Mouse (Mus musculus) forelimb bud, embryonic 11.5 days (tissue): Measurements from ENCODE around the gene Iqcd.

ENCODE experiments used
- DNase-seq: peaks from one replicate; pipeline ENCODE4 v3.0.0-alpha.2; 2012; ENCODE audit warnings: low read depth, low spot score

The Iqcd gene

GRCm38 (mm10) chr5:120571056-120571740 lies 17.6 kb upstream of the Iqcd start:
- DNase-seq, result no peak

GRCm38 (mm10) chr5:120574469-120575063 lies 14.2 kb upstream of the Iqcd start:
- no peak for DNase-seq

GRCm38 (mm10) chr5:120576781-120577301 lies 12.0 kb upstream of the Iqcd start:
- DNase-seq, result no peak

DNA sequence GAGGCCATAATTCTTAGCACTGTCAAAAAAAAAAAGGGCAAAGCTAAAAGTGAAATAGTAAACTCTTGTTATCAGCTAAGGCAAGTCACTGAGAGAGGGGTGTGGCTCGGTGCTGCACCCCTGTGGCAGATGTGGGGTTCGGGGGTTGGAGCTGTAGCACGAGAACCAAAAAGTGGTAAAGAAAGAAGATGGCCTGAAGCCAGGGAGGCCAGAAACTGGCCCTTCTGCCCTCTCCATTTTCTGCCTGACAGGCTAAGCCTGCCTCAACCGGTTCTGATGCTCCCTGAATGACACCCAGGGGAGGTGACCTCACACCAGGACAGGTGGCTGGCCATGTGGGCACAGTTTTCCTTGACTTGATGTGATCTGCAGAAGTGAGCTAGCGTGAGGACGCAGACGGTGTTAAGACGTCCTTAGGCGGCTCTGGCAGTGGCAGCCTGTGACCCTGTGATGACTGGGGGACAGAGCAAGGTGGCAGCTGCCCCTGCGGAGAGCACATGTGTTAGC lies 10.8 kb upstream of the Iqcd start:
- no peak for DNase-seq

GRCm38 (mm10) chr5:120578504-120579081 lies 10.2 kb upstream of the Iqcd start:
- peak; percentile 32 for DNase-seq

GRCm38 (mm10) chr5:120579211-120579897 lies 9.5 kb upstream of the Iqcd start:
- DNase-seq, result peak; percentile 54

- no peak for DNase-seq
Measured at GRCm38 (mm10) chr5:120579898-120580626, 8.8 kb upstream of the Iqcd start.

GRCm38 (mm10) chr5:120582002-120582401 lies 6.8 kb upstream of the Iqcd start:
- DNase-seq, result no peak

DNA sequence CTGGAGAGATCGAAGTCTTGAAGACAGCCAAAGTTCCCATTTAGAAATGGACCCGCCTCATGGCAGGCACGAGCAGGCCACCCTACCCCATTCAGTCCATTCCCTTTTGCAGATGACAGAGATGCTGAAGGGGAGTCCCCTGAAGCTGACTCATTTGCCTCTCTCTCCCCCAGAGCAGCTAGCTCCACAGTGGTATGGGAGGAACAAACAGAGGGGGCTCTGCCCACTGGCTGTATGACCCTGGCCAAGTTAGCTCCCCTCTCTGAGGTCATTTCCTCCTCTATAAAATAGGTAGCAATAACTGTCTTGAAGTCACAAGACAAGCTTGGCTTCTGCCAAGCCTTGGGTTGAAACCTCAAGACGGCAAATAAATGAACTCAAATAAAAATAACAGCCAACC lies 5.3 kb upstream of the Iqcd start:
- DNase-seq, result no peak

- no peak for DNase-seq
Measured at GRCm38 (mm10) chr5:120584968-120585367, 3.8 kb upstream of the Iqcd start.

- no peak for DNase-seq
Measured at GRCm38 (mm10) chr5:120586741-120587615, 1.8 kb upstream of the Iqcd start.

DNA sequence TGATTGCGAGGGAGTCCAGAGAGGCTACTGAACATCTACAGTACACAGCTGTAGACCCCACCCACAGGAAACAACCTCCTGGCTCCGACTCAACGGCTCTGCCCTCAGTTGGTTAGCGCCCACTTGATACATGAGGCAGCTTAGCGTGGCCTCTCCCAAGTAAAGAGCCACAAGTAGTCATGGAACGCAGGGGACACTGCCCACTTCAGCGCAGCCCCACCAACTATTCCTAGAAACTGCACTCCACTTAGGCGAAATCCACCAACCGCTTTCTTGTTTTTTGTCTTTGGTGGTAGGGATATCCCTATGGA lies 1.2 kb upstream of the Iqcd start:
- no peak for DNase-seq

DNA sequence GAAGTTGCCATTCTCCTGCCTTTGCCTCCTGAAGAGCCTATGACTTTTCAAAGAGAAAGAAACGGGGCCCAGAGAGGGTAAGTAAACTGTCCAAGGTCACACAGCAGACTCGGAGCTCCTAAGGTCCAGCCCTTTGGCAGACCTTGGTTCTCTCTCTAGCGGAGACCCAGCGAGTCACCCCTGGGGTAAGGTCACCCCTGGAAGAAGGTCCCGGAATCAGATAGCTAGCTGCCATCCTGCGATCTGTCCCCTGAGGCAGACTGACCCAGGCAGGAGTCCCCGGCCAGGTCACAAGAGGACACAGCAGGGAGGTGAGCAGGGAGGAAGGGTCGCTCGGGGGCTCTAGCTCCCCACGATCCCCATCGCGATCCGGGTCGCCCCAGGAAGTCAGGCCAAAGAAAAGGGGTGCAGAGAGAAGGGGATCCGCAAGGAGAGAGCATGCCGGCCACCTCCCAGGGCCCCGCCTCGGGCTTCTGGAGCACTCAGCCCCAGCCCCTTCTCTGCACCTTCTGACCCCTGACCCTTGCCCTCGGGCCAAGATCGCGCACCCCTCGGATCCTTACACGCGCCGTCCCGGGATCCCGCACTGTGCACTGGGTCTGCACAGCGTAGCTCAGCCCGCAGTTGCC lies 762 bp upstream of the Iqcd start:
- DNase-seq, result no peak

DNA sequence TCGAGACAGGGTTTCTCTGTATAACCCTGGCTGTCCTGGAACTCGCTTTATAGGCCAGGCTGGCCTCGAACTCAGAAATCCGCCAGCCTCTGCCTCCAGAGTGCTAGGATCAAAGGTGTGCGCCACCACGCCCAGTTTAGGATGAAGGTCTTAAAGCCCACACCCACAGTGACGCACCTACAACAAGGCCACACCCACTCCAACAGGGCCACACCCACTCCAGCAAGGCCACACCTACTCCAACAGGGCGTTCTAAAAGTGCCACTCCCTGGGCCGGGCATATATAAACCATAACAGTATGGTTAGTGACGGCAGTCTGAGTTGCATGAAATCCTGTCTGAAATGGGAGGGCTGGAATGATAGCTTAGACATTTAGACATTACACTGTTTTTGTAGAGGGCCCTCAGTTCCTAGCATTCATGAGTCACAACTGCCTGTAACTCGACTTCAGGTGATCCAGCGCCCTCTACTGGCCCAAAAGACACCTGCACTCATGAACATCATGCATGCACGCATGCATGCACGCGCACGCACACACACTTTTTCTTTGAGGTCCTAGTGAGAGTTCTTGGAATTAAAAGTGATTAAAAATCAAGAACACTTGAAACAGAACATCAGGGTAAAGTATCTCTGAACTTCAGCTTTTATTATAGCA lies 1.7 kb downstream of the Iqcd start:
- peak; percentile 41 for DNase-seq

DNA sequence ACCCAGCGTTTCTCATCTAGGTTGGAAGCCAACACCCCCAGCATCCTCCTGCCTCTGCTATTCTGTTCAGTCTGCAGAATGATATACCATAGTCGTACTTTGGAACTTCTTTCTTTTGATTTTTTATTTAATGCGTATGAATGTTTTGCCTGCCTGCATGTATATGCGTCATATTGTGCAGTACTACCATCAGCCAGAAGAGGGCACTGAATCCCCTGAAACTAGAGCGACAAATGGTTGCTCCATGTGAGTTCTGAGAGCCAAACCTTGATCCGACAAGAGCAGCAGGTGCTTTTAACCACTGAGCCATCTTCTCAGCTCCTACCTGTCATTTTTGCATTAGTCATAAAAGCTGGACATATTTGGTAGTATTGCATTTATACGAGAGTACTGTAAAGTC lies 3.3 kb downstream of the Iqcd start:
- DNase-seq, result no peak

- no peak for DNase-seq
Measured at GRCm38 (mm10) chr5:120594485-120594884, 5.7 kb downstream of the Iqcd start.

DNA sequence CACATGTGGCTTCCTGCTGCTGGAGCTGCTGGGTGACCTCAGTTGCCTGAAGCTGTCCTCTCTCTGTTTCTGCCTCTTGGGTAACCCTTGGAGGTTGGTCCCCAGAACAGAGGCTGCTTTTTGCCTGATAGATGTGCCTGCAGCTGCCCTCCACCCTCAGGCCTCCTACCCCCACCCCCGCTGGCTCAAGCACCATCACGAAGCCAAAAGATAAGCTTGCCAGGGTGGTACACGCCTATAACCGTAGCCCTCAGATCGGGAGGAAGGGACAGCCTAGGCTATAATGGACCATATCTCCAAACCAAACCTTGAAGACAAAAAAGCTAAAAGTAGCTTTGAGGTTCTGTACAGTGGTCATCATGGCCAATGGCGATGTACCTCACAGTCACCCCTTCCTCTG lies 10.8 kb downstream of the Iqcd start:
- no peak for DNase-seq

DNA sequence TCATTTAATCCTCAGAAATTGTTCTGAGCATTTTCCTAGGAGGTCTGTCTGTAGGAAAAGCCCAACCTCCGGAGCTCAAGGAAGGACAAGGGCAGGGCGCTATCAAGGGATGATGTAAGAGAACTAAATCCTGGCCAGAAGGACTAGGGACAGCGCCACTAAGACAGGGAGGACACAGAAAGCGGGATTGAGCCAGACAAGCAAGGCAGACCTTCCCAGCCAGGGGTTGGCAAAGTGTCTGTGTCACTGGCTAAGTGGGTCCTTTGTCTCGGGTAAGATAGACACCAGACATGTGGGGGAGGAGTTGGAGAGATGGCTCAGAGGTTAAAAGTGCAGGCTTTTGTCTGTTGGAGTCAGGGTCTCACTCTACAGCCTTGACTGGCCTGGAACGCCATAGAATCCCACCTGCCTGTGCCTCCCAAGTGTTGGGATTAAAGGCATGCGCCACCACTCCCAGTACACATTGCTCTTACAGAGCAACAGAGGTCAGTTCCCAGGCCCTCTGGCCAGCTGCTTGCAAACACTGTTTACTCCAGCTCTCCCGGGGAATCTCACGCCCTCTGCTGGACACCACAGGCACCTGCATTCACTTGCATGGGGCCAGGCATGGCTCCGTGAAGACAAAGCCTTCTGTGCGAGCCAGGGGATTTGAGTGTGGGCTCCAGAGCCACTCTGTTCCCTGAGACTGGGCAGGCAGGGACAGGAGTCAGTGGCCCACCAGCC lies 12.3 kb downstream of the Iqcd start:
- DNase-seq, result no peak

- no peak for DNase-seq
Measured at GRCm38 (mm10) chr5:120602210-120602609, 13.4 kb downstream of the Iqcd start.
